Comparison of ENCODE assay signal across 23 mouse cellular contexts in genomic region chr1:39978781-39979486, GRCm38 (mm10).
DNase-seq lines count a peak whose midpoint lies in the region; ATAC-seq and TF ChIP-seq lines count a peak whose summit lies in the region.
"Had no signal": no experiment of that assay in that cellular context is flagged by ENCODE, and none has a peak within 500 bp of the region (broad histone marks: within the 10 kb centered on the region; RNA-seq: fewer than 3 reads in every experiment).

No protein-coding gene starts in this region.

- H3K27me3 ChIP-seq in hindbrain, postnatal 0 days (ENCODE audit: insufficient read depth, low read length), result no peaks in the 10 kb centered on the region
- no peaks in the 10 kb centered on the region for H3K27me3 ChIP-seq in hindbrain, embryonic 14.5 days (ENCODE audit: control insufficient read depth, insufficient read depth, low read length)
- H3K27me3 ChIP-seq in MEL (ENCODE audit: control insufficient read depth in 1 of 2, insufficient read depth in 2 of 2, low read length in 2 of 2), result no peaks in the 10 kb centered on the region
- no peaks in the 10 kb centered on the region for H3K27me3 ChIP-seq in midbrain, embryonic 10.5 days (ENCODE audit: low read depth, poor library complexity, severe bottlenecking)
- H3K27me3 ChIP-seq: hindbrain, embryonic 15.5 days; kidney, embryonic 15.5 days; limb, embryonic 13.5 days; liver, embryonic 13.5 days had no signal

- 0 out of 4 replicates have a peak, but pooled peaks of 1 of the 2 experiments have one; percentile 31 for TF ChIP-seq EP300 in MEL (IDR thresholded peaks at IDR 0.05; ENCODE audit: low read depth in 1 of 2, low read length in 2 of 2)

- ATAC-seq in CD4-positive, CD25-positive, alpha-beta regulatory T cell, adult 4 months, result no peak
- no peak for ATAC-seq in hindbrain, postnatal 0 days
- ATAC-seq in hindbrain, embryonic 14.5 days (ENCODE audit: low FRiP score), result no peak
- ATAC-seq: intestine, embryonic 16.5 days had no signal

- H3K36me3 ChIP-seq in hindbrain, postnatal 0 days (ENCODE audit: insufficient read depth, low read length), result peaks cover 34% of the 10 kb centered on the region; the same call in 1 of the 2 replicates
- peaks cover 94% of the 10 kb centered on the region for H3K36me3 ChIP-seq in hindbrain, embryonic 14.5 days (replicated peaks; ENCODE audit: control insufficient read depth, insufficient read depth)
- peaks cover 0 to 11% of the 10 kb centered on the region in 2 experiments; a peak in 2 of 4 replicates for H3K36me3 ChIP-seq in MEL (ENCODE audit: control insufficient read depth in 1 of 2, insufficient read depth in 2 of 2, low read length in 2 of 2)
- H3K36me3 ChIP-seq in midbrain, embryonic 10.5 days, result peaks cover 100% of the 10 kb centered on the region

- TF ChIP-seq CTCF in hindbrain, postnatal 0 days (IDR thresholded peaks at IDR 0.05; ENCODE audit: low read depth), result no peak
- no peak for TF ChIP-seq CTCF in MEL (IDR thresholded peaks at IDR 0.05 in 2 of 3, conservative IDR thresholded peaks at IDR 0.05 in 1 of 3; ENCODE audit: control insufficient read depth in 1 of 3, insufficient read depth in 1 of 3, low read depth in 2 of 3, low read length in 3 of 3, poor library complexity in 1 of 3, severe bottlenecking in 1 of 3)

- no peaks in the 10 kb centered on the region for H3K4me1 ChIP-seq in hindbrain, postnatal 0 days (ENCODE audit: insufficient read depth, low read length)
- 0 out of 2 replicates have a peak, but pooled peaks cover 4% of the 10 kb centered on the region for H3K4me1 ChIP-seq in hindbrain, embryonic 14.5 days (replicated peaks; ENCODE audit: control insufficient read depth, insufficient read depth, low read length)
- H3K4me1 ChIP-seq in MEL (ENCODE audit: control insufficient read depth in 1 of 2, insufficient read depth in 2 of 2, low read length in 2 of 2), result peaks cover 0 to 18% of the 10 kb centered on the region in 2 experiments; a peak in 2 of 4 replicates
- H3K4me1 ChIP-seq in midbrain, embryonic 10.5 days, result 0 out of 2 replicates have a peak, but pooled peaks cover 4% of the 10 kb centered on the region
- H3K4me1 ChIP-seq: limb, embryonic 13.5 days; liver, embryonic 13.5 days had no signal

- no peak overlapping the region for H3K4me3 ChIP-seq in hindbrain, postnatal 0 days (ENCODE audit: low read length)
- no peak overlapping the region for H3K4me3 ChIP-seq in hindbrain, embryonic 14.5 days (replicated peaks; ENCODE audit: low read length)
- no peak overlapping the region for H3K4me3 ChIP-seq in MEL (ENCODE audit: control insufficient read depth in 1 of 2, insufficient read depth in 1 of 2, low read depth in 2 of 2, low read length in 2 of 2)
- H3K4me3 ChIP-seq in midbrain, embryonic 10.5 days, result no peak overlapping the region
- H3K4me3 ChIP-seq: erythroblast, embryonic 14.5 days; hindbrain, embryonic 15.5 days; kidney, embryonic 15.5 days; limb, embryonic 13.5 days; liver, embryonic 13.5 days had no signal

- WGBS in hindbrain, postnatal 0 days, result 70% methylated on average over 20 of the region's 20 CpGs
- 85% methylated on average over 20 of the region's 20 CpGs for WGBS in hindbrain, embryonic 14.5 days
- 94% methylated on average over 20 of the region's 20 CpGs for WGBS in midbrain, embryonic 10.5 days

- peak; percentile 24 for DNase-seq in CD4-positive, CD25-positive, alpha-beta regulatory T cell, adult 2 months (ENCODE audit: low read depth, low spot score)
- DNase-seq in hindbrain, postnatal 0 days (ENCODE audit: low spot score), result no peak
- no peak for DNase-seq in hindbrain, embryonic 14.5 days (ENCODE audit: low spot score)
- peak; percentile 64 for DNase-seq in MEL (ENCODE audit: low read depth, low spot score)
- peak; percentile 56 for DNase-seq in naive thymus-derived CD4-positive, alpha-beta T cell, adult 2 months (ENCODE audit: low read depth)
- DNase-seq in embryo, embryonic 10 days (ENCODE audit: low spot score), result no peak
- no peak for DNase-seq in midbrain, embryonic 10.5 days (ENCODE audit: low spot score)
- DNase-seq: cerebellum, adult 18-20 months; cerebellum, postnatal 25 days; gastrocnemius, postnatal 25 days; kidney, postnatal 4 days; liver, embryonic 13.5 days; lung, embryonic 14.5 days; lung, postnatal 36 days; right cerebral cortex, postnatal 25 days had no signal

- no peak for TF ChIP-seq POLR2A in MEL (IDR thresholded peaks at IDR 0.05; ENCODE audit: control insufficient read depth in 1 of 2, insufficient read depth in 1 of 2, low read depth in 1 of 2, low read length in 2 of 2, poor library complexity in 1 of 2)

- H3K79me2 ChIP-seq in MEL (ENCODE audit: control insufficient read depth, insufficient read depth, low read length, poor library complexity), result no peaks in the 10 kb centered on the region

- H3K9me3 ChIP-seq in hindbrain, postnatal 0 days (ENCODE audit: low read length), result no peaks in the 10 kb centered on the region
- H3K9me3 ChIP-seq in hindbrain, embryonic 14.5 days (ENCODE audit: control insufficient read depth, low read length), result no peaks in the 10 kb centered on the region
- no peaks in the 10 kb centered on the region for H3K9me3 ChIP-seq in MEL (replicated peaks; ENCODE audit: insufficient read depth, low read length)
- H3K9me3 ChIP-seq in midbrain, embryonic 10.5 days (replicated peaks), result no peaks in the 10 kb centered on the region
- H3K9me3 ChIP-seq: hindbrain, embryonic 15.5 days; kidney, embryonic 15.5 days; limb, embryonic 13.5 days; liver, embryonic 13.5 days had no signal

- TF ChIP-seq RAD21 in MEL (IDR thresholded peaks at IDR 0.05; ENCODE audit: low read depth, low read length), result no peak

- H3K27ac ChIP-seq in hindbrain, postnatal 0 days, result peak overlapping the region; percentile 26; the same call in 1 of the 2 replicates
- H3K27ac ChIP-seq in hindbrain, embryonic 14.5 days, result no peak overlapping the region
- no peak overlapping the region for H3K27ac ChIP-seq in MEL (ENCODE audit: control insufficient read depth, low read depth, low read length)
- no peak overlapping the region for H3K27ac ChIP-seq in midbrain, embryonic 10.5 days (replicated peaks)
- H3K27ac ChIP-seq: kidney, embryonic 15.5 days; limb, embryonic 13.5 days; liver, embryonic 13.5 days; stomach, postnatal 0 days had no signal

- H3K9ac ChIP-seq in hindbrain, postnatal 0 days (replicated peaks; ENCODE audit: low read length), result no peak overlapping the region
- no peak overlapping the region for H3K9ac ChIP-seq in hindbrain, embryonic 14.5 days
- no peak overlapping the region for H3K9ac ChIP-seq in MEL (ENCODE audit: control insufficient read depth, low read depth, low read length, poor library complexity, severe bottlenecking)
- H3K9ac ChIP-seq: hindbrain, embryonic 15.5 days; kidney, embryonic 15.5 days; limb, embryonic 13.5 days; liver, embryonic 13.5 days; lung, embryonic 14.5 days had no signal

- no peak overlapping the region for H3K4me2 ChIP-seq in hindbrain, postnatal 0 days (ENCODE audit: low read depth, low read length)
- H3K4me2 ChIP-seq in hindbrain, embryonic 14.5 days (replicated peaks), result no peak overlapping the region
- H3K4me2 ChIP-seq: hindbrain, embryonic 15.5 days; kidney, embryonic 15.5 days; limb, embryonic 13.5 days; liver, embryonic 13.5 days; lung, embryonic 14.5 days; midbrain, embryonic 11.5 days had no signal

TF ChIP-seq in MEL, 35 proteins besides CTCF, POLR2A, EP300 and RAD21:
- TF ChIP-seq CHD2 (IDR thresholded peaks at IDR 0.05; ENCODE audit: low read length) (no peak), USF1 (IDR thresholded peaks at IDR 0.05; ENCODE audit: low read depth, low read length) (no peak), HCFC1 (IDR thresholded peaks at IDR 0.05; ENCODE audit: low read depth, low read length) (no peak), TBP (IDR thresholded peaks at IDR 0.05; ENCODE audit: low read depth, low read length) (peak; percentile 61), ZNF384 (IDR thresholded peaks at IDR 0.05; ENCODE audit: low read depth, low read length) (no peak), ZC3H11A (IDR thresholded peaks at IDR 0.05; ENCODE audit: low read depth, low read length) (no peak), ELF1 (IDR thresholded peaks at IDR 0.05; ENCODE audit: low read depth, low read length) (no peak), MAZ (IDR thresholded peaks at IDR 0.05; ENCODE audit: low read depth, low read length) (no peak)

Comparison
In these comparisons a context has a peak if more than half of its experiments do, and no peak if none do; other contexts are left out.
1. DNase-seq: peak in CD4-positive, CD25-positive, alpha-beta regulatory T cell, adult 2 months (single experiment), MEL (single experiment) and naive thymus-derived CD4-positive, alpha-beta T cell, adult 2 months (single experiment); none in hindbrain, postnatal 0 days (single experiment), hindbrain, embryonic 14.5 days (single experiment), embryo, embryonic 10 days (single experiment) and midbrain, embryonic 10.5 days (single experiment).